Mouse (Mus musculus) left cerebral cortex, postnatal 25 days (tissue): ENCODE results near the gene Slc7a5. TPM values are rescaled to one million over a fixed set of nuclear protein-coding genes. Genes with fewer than 3 reads are reported as not detected.

ENCODE experiments used
- DNase-seq, 2 experiments: peaks; one replicate each; pipeline ENCODE4 v3.0.0; 2022; ENCODE audit warnings: low spot score in 2 of 2, mixed read lengths in 1 of 2
- intact Hi-C: fragments of 180-260 bp; cut with DNase I; formaldehyde crosslinking; loops from one replicate; pipeline ENCODE4 v1.15.1; 2025
- total RNA-seq, 2 experiments: library from RNA; stranded (reverse); gene quantifications; 2 replicates each; pipeline ENCODE4 v1.2.3; 2021

Gene Slc7a5
- total RNA-seq, 2 experiments from 2014 or later = 65.8 to 76.2 TPM

DNA sequence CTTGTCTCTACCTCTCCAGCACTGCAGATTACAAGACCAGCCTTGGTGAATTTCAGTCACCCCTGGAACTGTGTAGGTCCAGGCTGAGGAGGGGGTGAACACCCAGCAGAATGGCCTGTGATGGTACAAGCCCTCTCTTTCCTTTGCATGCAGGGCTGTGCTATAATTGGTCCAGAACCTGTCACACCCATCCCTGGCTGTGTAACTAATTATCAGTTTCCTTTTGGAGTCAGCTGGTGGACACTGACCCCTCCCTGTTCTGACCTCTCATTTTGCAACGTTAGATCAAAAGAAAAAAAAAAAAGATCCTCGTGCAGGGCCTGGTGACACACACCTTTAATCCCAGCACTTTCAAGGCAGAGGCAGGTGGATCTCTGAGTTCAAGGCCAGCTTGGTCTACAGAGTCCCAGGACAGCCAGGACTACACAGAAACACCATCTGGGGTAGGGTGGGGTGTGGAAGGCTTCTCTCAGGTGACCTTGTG, 35.6 kb upstream of the Slc7a5 start:
- DNase-seq = no peak
- intact Hi-C loops = no loop called here

- no peak for DNase-seq
These were observed 31.2 kb upstream of the Slc7a5 start for GRCm38 (mm10) chr8:121938732-121939131.

GRCm38 (mm10) chr8:121936391-121936790, 28.9 kb upstream of the Slc7a5 start:
- no peak for DNase-seq
- intact Hi-C loops = no loop called here

More at GRCm38 (mm10) chr8:121938732-121939131, 31.2 kb upstream of the Slc7a5 start:
- intact Hi-C loops = no loop called here

DNA sequence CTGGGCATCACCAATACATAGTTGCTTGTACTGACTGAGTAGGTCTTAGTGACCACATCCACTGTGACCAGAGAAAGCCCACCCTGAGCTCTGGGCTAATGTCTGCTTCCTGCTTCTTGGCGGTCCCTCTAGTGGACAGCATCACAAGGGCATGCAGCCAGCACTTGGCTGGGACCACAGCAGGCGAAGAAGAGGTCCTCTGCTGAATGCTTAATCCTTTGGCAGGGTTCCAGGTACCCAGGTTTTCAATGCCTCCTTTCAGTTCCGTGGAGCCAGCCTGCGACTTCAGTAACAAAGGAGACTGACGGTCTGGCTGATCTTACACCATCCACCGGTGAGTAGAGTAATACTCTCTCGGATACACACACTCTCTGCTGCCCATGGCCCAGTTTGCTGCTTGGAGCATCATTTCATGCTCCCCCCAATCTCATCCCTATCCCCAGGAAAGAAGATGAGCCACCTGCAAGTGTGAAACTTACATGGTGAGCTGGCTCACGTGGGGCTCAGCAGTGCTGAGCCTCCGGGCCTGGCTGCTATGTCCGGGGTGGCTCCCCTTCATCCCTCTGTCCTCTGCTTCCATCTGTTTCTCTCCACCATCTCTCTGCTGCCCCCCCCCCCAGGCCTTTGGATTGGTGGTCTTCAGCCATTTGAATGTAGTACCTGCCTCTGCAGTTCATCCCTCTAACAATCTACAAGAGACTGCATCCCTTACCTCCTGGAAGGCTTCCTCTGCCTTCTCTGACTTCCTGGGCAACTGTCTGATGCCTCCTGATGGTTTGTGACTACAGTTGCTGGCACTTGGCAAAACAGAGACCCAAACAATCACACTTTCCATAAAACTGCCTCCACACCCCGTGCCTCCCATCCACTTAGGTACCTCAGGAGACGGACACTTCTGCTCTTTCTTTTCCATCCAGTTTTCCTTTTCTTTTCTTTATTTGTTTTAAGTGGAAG, 28.1 kb upstream of the Slc7a5 start:
- intact Hi-C loops = loop anchor here (2.0 kb wide), 1 partner anchor 85 kb away; no protein-coding TSS in a partner anchor
- DNase-seq = peak; percentile 55 to 76

DNA sequence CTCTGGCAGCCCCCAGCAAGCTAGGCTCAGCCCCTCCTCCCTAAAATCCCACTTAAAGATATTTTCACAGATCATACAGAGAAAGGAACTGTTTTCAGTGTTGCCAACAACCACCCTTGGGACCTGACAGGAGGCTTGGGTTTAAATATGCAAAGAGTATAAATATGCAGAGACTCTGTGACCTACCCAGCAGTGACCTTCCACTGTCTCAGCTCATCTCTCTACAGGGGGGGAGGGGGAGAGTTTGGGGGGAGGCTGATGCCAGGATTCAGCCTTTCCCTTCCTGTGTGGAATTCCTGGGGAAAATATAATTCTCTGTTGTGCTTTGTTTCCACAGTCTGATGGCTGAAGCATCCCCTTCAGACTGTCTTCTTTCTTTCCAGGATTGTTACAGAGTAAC, 27.4 kb upstream of the Slc7a5 start:
- no peak for DNase-seq
- intact Hi-C loops = loop anchor here (2.0 kb wide), 1 partner anchor 84 kb away; no protein-coding TSS in a partner anchor

GRCm38 (mm10) chr8:121934506-121934905, 27.0 kb upstream of the Slc7a5 start:
- intact Hi-C loops = loop anchor here (2.0 kb wide), 1 partner anchor 84 kb away; no protein-coding TSS in a partner anchor
- DNase-seq = peak in 1 of 2 experiments; percentile 26

DNA sequence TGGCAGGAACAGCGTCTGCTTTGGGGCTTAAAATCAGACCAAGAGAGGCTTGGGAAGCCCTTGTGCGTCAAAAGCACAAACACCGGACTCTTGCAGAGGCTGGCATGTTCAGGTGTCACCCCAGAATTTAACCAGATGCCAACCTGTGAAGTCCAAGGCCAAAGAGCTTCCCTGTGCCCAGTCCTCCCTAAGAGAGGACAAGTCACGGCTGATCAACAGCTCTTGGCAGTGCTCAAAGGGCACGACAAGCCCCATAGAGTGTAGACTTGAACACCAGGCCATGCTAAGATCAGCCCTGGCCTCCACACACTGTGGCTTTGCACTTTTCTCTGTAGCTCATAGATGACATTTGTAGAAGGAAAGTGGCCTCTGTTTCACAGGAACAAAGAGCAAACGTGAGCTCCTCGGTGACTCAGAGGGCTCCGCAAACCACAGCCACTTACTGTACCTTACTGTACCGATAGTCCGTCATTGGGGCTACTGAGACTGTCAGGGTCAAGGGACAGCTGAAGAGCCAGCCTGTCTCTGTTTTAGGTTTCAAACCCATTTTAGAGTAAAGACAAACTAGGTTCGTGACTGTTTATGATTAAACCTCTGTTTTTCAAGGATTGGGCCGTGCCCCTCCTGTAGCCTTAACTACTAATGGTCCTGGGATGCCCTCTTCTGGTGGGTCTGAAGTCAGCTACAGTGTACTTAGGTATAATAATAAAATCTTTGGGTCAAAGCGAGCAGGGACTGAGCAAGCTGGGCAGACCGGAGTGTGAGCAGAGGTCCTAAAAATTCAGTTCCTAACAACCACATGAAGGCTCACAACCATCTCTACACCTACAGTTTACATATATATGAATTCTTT, 25.4 kb upstream of the Slc7a5 start:
- intact Hi-C loops = no loop called here

GRCm38 (mm10) chr8:121932026-121932667, 24.7 kb upstream of the Slc7a5 start:
- intact Hi-C loops = no loop called here
- DNase-seq = no peak

More for the DNA sequence above, 25.4 kb upstream of the Slc7a5 start:
- no peak for DNase-seq

- DNase-seq = no peak
- intact Hi-C loops = no loop called here
These were observed 24.1 kb upstream of the Slc7a5 start for GRCm38 (mm10) chr8:121931571-121931970.

- no peak for DNase-seq
- intact Hi-C loops = no loop called here
These were observed 22.6 kb upstream of the Slc7a5 start for GRCm38 (mm10) chr8:121930047-121930446.

DNA sequence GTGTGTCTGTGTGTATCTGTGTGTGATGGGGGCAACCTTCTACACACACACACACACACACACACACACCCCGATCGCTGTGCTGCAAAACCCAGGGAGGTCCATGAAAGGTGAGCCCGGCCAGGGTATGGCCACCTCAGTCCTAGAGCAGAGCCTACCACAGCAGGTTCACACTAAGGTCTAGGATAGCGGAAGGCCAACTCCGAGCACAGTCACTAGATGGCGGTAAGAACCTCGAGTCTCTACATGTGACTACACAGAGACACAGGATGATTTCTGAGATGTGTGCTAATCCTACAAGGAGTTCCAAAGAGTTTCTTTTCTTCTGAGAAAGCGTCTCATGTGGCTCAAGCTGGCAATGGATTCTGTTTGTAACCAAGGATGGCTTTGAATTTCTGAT, 19.8 kb upstream of the Slc7a5 start:
- peak in 1 of 2 experiments; percentile 48 for DNase-seq
- intact Hi-C loops = no loop called here

GRCm38 (mm10) chr8:121926266-121926665, 18.8 kb upstream of the Slc7a5 start:
- intact Hi-C loops = no loop called here

GRCm38 (mm10) chr8:121925624-121926023, 18.1 kb upstream of the Slc7a5 start:
- DNase-seq = peak; percentile 86 to 87
- intact Hi-C loops = no loop called here

More at GRCm38 (mm10) chr8:121926266-121926665, 18.8 kb upstream of the Slc7a5 start:
- DNase-seq = no peak

- intact Hi-C loops = loop anchor here (5.0 kb wide), 1 partner anchor 207 kb away; no protein-coding TSS in a partner anchor
- no peak for DNase-seq
These were observed 17.2 kb upstream of the Slc7a5 start for GRCm38 (mm10) chr8:121924681-121925080.

- intact Hi-C loops = loop anchor here (5.0 kb wide), 1 partner anchor 205 kb away; no protein-coding TSS in a partner anchor
- no peak for DNase-seq
These were observed 14.6 kb upstream of the Slc7a5 start for GRCm38 (mm10) chr8:121922101-121922500.

- intact Hi-C loops = loop anchor here (5.0 kb wide), 1 partner anchor 204 kb away; no protein-coding TSS in a partner anchor
These were observed 14.1 kb upstream of the Slc7a5 start for GRCm38 (mm10) chr8:121921582-121921981.

DNA sequence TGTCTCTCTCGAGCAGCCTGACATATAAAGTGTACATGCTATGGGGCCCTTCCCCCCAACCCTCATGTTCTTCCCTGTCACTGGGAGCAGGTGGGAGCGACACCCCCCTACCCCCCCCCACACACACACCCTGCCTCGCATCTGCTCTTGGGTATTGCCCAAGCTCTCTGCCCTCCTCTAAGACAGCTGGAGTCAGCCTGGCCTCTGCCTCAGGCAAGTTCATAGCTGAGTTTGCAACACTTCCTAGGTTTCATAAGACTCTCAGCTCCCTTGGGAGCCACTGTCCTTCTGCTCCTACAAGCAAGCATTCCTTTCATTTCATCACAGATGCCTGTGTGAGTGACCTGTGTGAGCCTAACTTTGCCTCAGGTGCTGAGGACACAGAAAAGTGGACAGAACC, 12.2 kb upstream of the Slc7a5 start:
- DNase-seq = no peak
- intact Hi-C loops = loop anchor here (5.0 kb wide), 1 partner anchor 202 kb away; no protein-coding TSS in a partner anchor

More at GRCm38 (mm10) chr8:121921582-121921981, 14.1 kb upstream of the Slc7a5 start:
- no peak for DNase-seq

GRCm38 (mm10) chr8:121919158-121919557, 11.7 kb upstream of the Slc7a5 start:
- DNase-seq = no peak
- intact Hi-C loops = no loop called here

DNA sequence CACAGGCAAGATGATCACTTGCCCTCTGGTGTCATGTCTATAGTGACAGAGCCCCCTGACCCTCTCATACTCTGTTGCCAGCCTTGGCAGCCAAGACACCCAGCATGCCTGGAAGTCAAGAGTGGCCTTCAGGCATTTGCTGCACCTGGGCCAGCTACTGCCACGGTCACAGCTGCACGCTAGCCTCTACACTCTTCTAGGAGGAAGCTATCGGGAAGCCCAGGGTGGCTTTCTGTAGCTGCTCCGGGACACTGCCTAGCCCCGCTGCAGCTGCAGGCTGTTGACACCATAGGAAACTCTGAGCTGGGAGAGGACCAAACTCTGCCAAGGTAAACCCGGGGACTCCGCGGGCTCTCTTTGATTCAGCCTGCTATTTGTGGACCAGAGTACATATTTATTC, 5.9 kb upstream of the Slc7a5 start:
- no peak for DNase-seq
- intact Hi-C loops = no loop called here
